26 mouse cellular contexts compared by ENCODE assay signal in genomic region chr8:36009565-36009964, GRCm38 (mm10).
DNase-seq lines count a peak whose midpoint lies in the region; ATAC-seq and TF ChIP-seq lines count a peak whose summit lies in the region.
"Had no signal": no experiment of that assay in that cellular context is flagged by ENCODE, and none has a peak within 500 bp of the region (broad histone marks: within the 10 kb centered on the region; RNA-seq: fewer than 3 reads in every experiment).

No protein-coding gene starts in this region.

- H3K27ac ChIP-seq in hindbrain, postnatal 0 days: no peak overlapping the region
- H3K27ac ChIP-seq in hindbrain, embryonic 14.5 days: no peak overlapping the region
- H3K27ac ChIP-seq: hindbrain, embryonic 13.5 days; kidney, embryonic 15.5 days; limb, embryonic 12.5 days; liver, embryonic 15.5 days; lung, embryonic 15.5 days had no signal

- H3K27me3 ChIP-seq in hindbrain, postnatal 0 days (ENCODE audit: insufficient read depth, low read length): no peaks in the 10 kb centered on the region
- H3K27me3 ChIP-seq in hindbrain, embryonic 14.5 days (ENCODE audit: control insufficient read depth, insufficient read depth, low read length): no peaks in the 10 kb centered on the region
- H3K27me3 ChIP-seq: CH12.LX; hindbrain, embryonic 13.5 days; kidney, embryonic 15.5 days; limb, embryonic 12.5 days; liver, embryonic 15.5 days; lung, embryonic 15.5 days had no signal

- no peak for DNase-seq in hindbrain, postnatal 0 days (ENCODE audit: low spot score)
- no peak for DNase-seq in hindbrain, embryonic 14.5 days (ENCODE audit: low spot score)
- peak; percentile 69 for DNase-seq in cerebellum, adult 11-12 months
- peak; percentile 72 for DNase-seq in cerebellum, adult 9-10 months
- peak; percentile 34 to 46 for DNase-seq in cerebellum, postnatal 36 days
- no peak for DNase-seq in layer of hippocampus, postnatal 10 days (ENCODE audit: low spot score in 2 of 2)
- DNase-seq in lung, adult 2 months: no peak
- DNase-seq in lung, postnatal 36 days: no peak
- DNase-seq: adrenal gland, postnatal 10 days; B cell, adult 2 months; heart, postnatal 14 days; kidney, adult 18-20 months; kidney, postnatal 25 days; right cerebral cortex, adult 18-20 months; thymus, postnatal 14 days had no signal

- no peaks in the 10 kb centered on the region for H3K4me1 ChIP-seq in hindbrain, postnatal 0 days (ENCODE audit: insufficient read depth, low read length)
- peaks cover 13% of the 10 kb centered on the region; the same call in 1 of the 2 replicates for H3K4me1 ChIP-seq in hindbrain, embryonic 14.5 days (replicated peaks; ENCODE audit: control insufficient read depth, insufficient read depth, low read length)
- no peaks in the 10 kb centered on the region for H3K4me1 ChIP-seq in lung, adult 2 months (ENCODE audit: control insufficient read depth, insufficient read depth, low read length)
- H3K4me1 ChIP-seq: kidney, embryonic 15.5 days; liver, embryonic 15.5 days had no signal

- no peaks in the 10 kb centered on the region for H3K9me3 ChIP-seq in hindbrain, postnatal 0 days (ENCODE audit: low read length)
- 0 out of 2 replicates have a peak, but pooled peaks cover 3% of the 10 kb centered on the region for H3K9me3 ChIP-seq in hindbrain, embryonic 14.5 days (ENCODE audit: control insufficient read depth, low read length)
- H3K9me3 ChIP-seq: G1E; kidney, embryonic 15.5 days; liver, embryonic 15.5 days; lung, embryonic 15.5 days had no signal

- WGBS in hindbrain, postnatal 0 days: 49% methylated on average over 9 of the region's 9 CpGs
- WGBS in hindbrain, embryonic 14.5 days: 66% methylated on average over 9 of the region's 9 CpGs
- WGBS in lung, adult 2 months: 89% methylated on average over 9 of the region's 9 CpGs

- H3K4me2 ChIP-seq in hindbrain, postnatal 0 days (ENCODE audit: low read depth, low read length): 0 out of 2 replicates have a peak overlapping the region, but pooled peaks have one; percentile 13
- no peak overlapping the region for H3K4me2 ChIP-seq in hindbrain, embryonic 14.5 days (replicated peaks)
- H3K4me2 ChIP-seq: hindbrain, embryonic 13.5 days; kidney, embryonic 15.5 days; limb, embryonic 12.5 days; liver, embryonic 15.5 days; lung, embryonic 15.5 days; midbrain, embryonic 11.5 days had no signal

- no peak for TF ChIP-seq POLR2A in lung, adult 2 months (IDR thresholded peaks at IDR 0.05; ENCODE audit: borderline replicate concordance, extremely low read depth, low read depth, low read length)

- no peak overlapping the region for H3K4me3 ChIP-seq in hindbrain, postnatal 0 days (ENCODE audit: low read length)
- no peak overlapping the region for H3K4me3 ChIP-seq in hindbrain, embryonic 14.5 days (replicated peaks; ENCODE audit: low read length)
- H3K4me3 ChIP-seq in lung, adult 2 months (replicated peaks; ENCODE audit: extremely low read depth, low read depth, low read length): no peak overlapping the region
- H3K4me3 ChIP-seq: erythroblast, embryonic 14.5 days; hindbrain, embryonic 13.5 days; kidney, embryonic 15.5 days; limb, embryonic 12.5 days; liver, embryonic 15.5 days; lung, embryonic 15.5 days had no signal

- peak; percentile 18; the same call in 1 of the 2 replicates for ATAC-seq in hindbrain, postnatal 0 days
- ATAC-seq in hindbrain, embryonic 14.5 days (ENCODE audit: low FRiP score): no peak
- ATAC-seq: forebrain, embryonic 16.5 days; midbrain, embryonic 16.5 days had no signal

- H3K9ac ChIP-seq in hindbrain, postnatal 0 days (replicated peaks; ENCODE audit: low read length): no peak overlapping the region
- no peak overlapping the region for H3K9ac ChIP-seq in hindbrain, embryonic 14.5 days
- H3K9ac ChIP-seq: hindbrain, embryonic 13.5 days; kidney, embryonic 15.5 days; limb, embryonic 12.5 days; liver, embryonic 15.5 days; lung, embryonic 15.5 days had no signal

- H3K36me3 ChIP-seq in hindbrain, postnatal 0 days (ENCODE audit: insufficient read depth, low read length): no peaks in the 10 kb centered on the region
- no peaks in the 10 kb centered on the region for H3K36me3 ChIP-seq in hindbrain, embryonic 14.5 days (replicated peaks; ENCODE audit: control insufficient read depth, insufficient read depth)
- H3K36me3 ChIP-seq: G1E; hindbrain, embryonic 13.5 days; kidney, embryonic 15.5 days; limb, embryonic 12.5 days; liver, embryonic 15.5 days; lung, embryonic 15.5 days had no signal

- no peak for TF ChIP-seq CTCF in hindbrain, postnatal 0 days (IDR thresholded peaks at IDR 0.05; ENCODE audit: low read depth)
- TF ChIP-seq CTCF in lung, adult 2 months (IDR thresholded peaks at IDR 0.05; ENCODE audit: insufficient read depth, low read length): no peak

Comparison
In these comparisons a context has a peak if more than half of its experiments do, and no peak if none do; other contexts are left out.
1. DNase-seq: peak in cerebellum, adult 11-12 months (single experiment), cerebellum, adult 9-10 months (single experiment) and cerebellum, postnatal 36 days (2 of 2); none in hindbrain, postnatal 0 days (single experiment), hindbrain, embryonic 14.5 days (single experiment), layer of hippocampus, postnatal 10 days (0 of 2), lung, adult 2 months (single experiment) and lung, postnatal 36 days (single experiment).